Mouse (Mus musculus): ENCODE results near the gene Ctu1. TPM values are rescaled to one million over a fixed set of nuclear protein-coding genes. Genes with fewer than 3 reads are reported as not detected.

The Ctu1 gene
- polyA plus RNA-seq, 1 experiment from 2014 or later: 17.5 TPM

- H3K4me3 ChIP-seq: no peak overlapping the region
- no peak for DNase-seq (ENCODE audit: low spot score)
- H3K9me3 ChIP-seq (replicated peaks): no peaks in the 10 kb centered on the region
- H3K36me3 ChIP-seq: no peaks in the 10 kb centered on the region
- peaks cover 14% of the 10 kb centered on the region for H3K4me1 ChIP-seq
- WGBS: 87% methylated on average over 3 of the region's 3 CpGs
- H3K27ac ChIP-seq (replicated peaks): no peak overlapping the region
- peaks cover 9% of the 10 kb centered on the region; the same call in 1 of the 2 replicates for H3K27me3 ChIP-seq (ENCODE audit: low read depth, poor library complexity, severe bottlenecking)
Observed at GRCm38 (mm10) chr7:43710031-43710430, 38.2 kb downstream of the Ctu1 start.

- WGBS: 63% methylated on average over 4 of the region's 4 CpGs
- DNase-seq (ENCODE audit: low spot score): no peak
- H3K4me3 ChIP-seq: peak within 1 kb of the TSS; percentile 35
- H3K4me1 ChIP-seq: peaks cover 14% of the 10 kb centered on the region
- no peaks in the 10 kb centered on the region for H3K9me3 ChIP-seq (replicated peaks)
- H3K27me3 ChIP-seq (ENCODE audit: low read depth, poor library complexity, severe bottlenecking): peaks cover 9% of the 10 kb centered on the region; the same call in 1 of the 2 replicates
- H3K36me3 ChIP-seq: no peaks in the 10 kb centered on the region
- H3K27ac ChIP-seq (replicated peaks): peak within 1 kb of the TSS; percentile 38
Observed at GRCm38 (mm10) chr7:43712267-43712666, 40.5 kb downstream of the Ctu1 start, which contains the start of gene Klk13. Gene Klk13 (plus strand): TSS chr7:43712567.

GRCm38 (mm10) chr7:43712917-43713316 lies 41.1 kb downstream of the Ctu1 start:
- peaks cover 14% of the 10 kb centered on the region for H3K4me1 ChIP-seq
- DNase-seq (ENCODE audit: low spot score): peak; percentile 13
- H3K9me3 ChIP-seq (replicated peaks): no peaks in the 10 kb centered on the region
- H3K4me3 ChIP-seq: peak overlapping the region; percentile 35
- no peaks in the 10 kb centered on the region for H3K36me3 ChIP-seq
- H3K27me3 ChIP-seq (ENCODE audit: low read depth, poor library complexity, severe bottlenecking): peaks cover 9% of the 10 kb centered on the region; the same call in 1 of the 2 replicates
- WGBS: 2% methylated on average over 9 of the region's 9 CpGs
- H3K27ac ChIP-seq (replicated peaks): peak overlapping the region; percentile 38; the same call in 1 of the 2 replicates

- H3K27ac ChIP-seq (replicated peaks): no peak overlapping the region
- no peaks in the 10 kb centered on the region for H3K36me3 ChIP-seq
- peak; percentile 12 for DNase-seq (ENCODE audit: low spot score)
- H3K27me3 ChIP-seq (ENCODE audit: low read depth, poor library complexity, severe bottlenecking): peaks cover 9% of the 10 kb centered on the region; the same call in 1 of the 2 replicates
- peaks cover 14% of the 10 kb centered on the region for H3K4me1 ChIP-seq
- no peaks in the 10 kb centered on the region for H3K9me3 ChIP-seq (replicated peaks)
- peak overlapping the region; percentile 35 for H3K4me3 ChIP-seq
- WGBS: 7% methylated on average over 19 of the region's 19 CpGs
Observed at GRCm38 (mm10) chr7:43713741-43714351, 42.0 kb downstream of the Ctu1 start.

Other genes with a start within 250 kb of the Ctu1 start
- 0.14 and 0.15 TPM in 2 replicates for gene Lim2, start 244.3 kb upstream of the Ctu1 start, polyA plus RNA-seq (2016; fragmentation: Nextera tagmentation; extraction: Ambion mirVana)
- not detected in 2 replicates for gene Nkg7, start 234.9 kb upstream of the Ctu1 start, polyA plus RNA-seq (2016; fragmentation: Nextera tagmentation; extraction: Ambion mirVana)
- not detected in 2 replicates for gene Cldnd2, start 231.2 kb upstream of the Ctu1 start, polyA plus RNA-seq (2016; fragmentation: Nextera tagmentation; extraction: Ambion mirVana)
- 246 and 264 TPM in 2 replicates for gene Etfb, start 227.9 kb upstream of the Ctu1 start, polyA plus RNA-seq (2016; fragmentation: Nextera tagmentation; extraction: Ambion mirVana)
- not detected in 2 replicates for gene Gm45233, start 227.9 kb upstream of the Ctu1 start, polyA plus RNA-seq (2016; fragmentation: Nextera tagmentation; extraction: Ambion mirVana)
- 2.2 and 3.6 TPM in 2 replicates for gene Vsig10l, start 208.9 kb upstream of the Ctu1 start, polyA plus RNA-seq (2016; fragmentation: Nextera tagmentation; extraction: Ambion mirVana)
- 0.70 and 2.0 TPM in 2 replicates for gene Iglon5, start 181.9 kb upstream of the Ctu1 start, polyA plus RNA-seq (2016; fragmentation: Nextera tagmentation; extraction: Ambion mirVana)
- not detected in 2 replicates for gene 4931406B18Rik, start 166.1 kb upstream of the Ctu1 start, polyA plus RNA-seq (2016; fragmentation: Nextera tagmentation; extraction: Ambion mirVana)
- 0.83 and 1.0 TPM in 2 replicates for gene Cd33, start 127.6 kb upstream of the Ctu1 start, polyA plus RNA-seq (2016; fragmentation: Nextera tagmentation; extraction: Ambion mirVana)
- 4.7 and 5.9 TPM in 2 replicates for gene Zfp658, start 109.8 kb upstream of the Ctu1 start, polyA plus RNA-seq (2016; fragmentation: Nextera tagmentation; extraction: Ambion mirVana)
- 14.6 and 16.6 TPM in 2 replicates for gene Zfp719, start 92.4 kb upstream of the Ctu1 start, polyA plus RNA-seq (2016; fragmentation: Nextera tagmentation; extraction: Ambion mirVana)
- 0.87 and 1.6 TPM in 2 replicates for gene Zfp819, start 64.8 kb upstream of the Ctu1 start, polyA plus RNA-seq (2016; fragmentation: Nextera tagmentation; extraction: Ambion mirVana)
- gene Ceacam18, start 37.3 kb upstream of the Ctu1 start, polyA plus RNA-seq (2016; fragmentation: Nextera tagmentation; extraction: Ambion mirVana): not detected in 2 replicates
- gene Siglece, start 11.9 kb upstream of the Ctu1 start, polyA plus RNA-seq (2016; fragmentation: Nextera tagmentation; extraction: Ambion mirVana): 0.16 and 0.66 TPM in 2 replicates
- not detected in 2 replicates for gene Klk14, start 18.4 kb downstream of the Ctu1 start, polyA plus RNA-seq (2016; fragmentation: Nextera tagmentation; extraction: Ambion mirVana)
- gene Klk13, start 40.6 kb downstream of the Ctu1 start, polyA plus RNA-seq (2016; fragmentation: Nextera tagmentation; extraction: Ambion mirVana): 0.21 and 0.33 TPM in 2 replicates
- not detected in 2 replicates for gene Klk12, start 96.9 kb downstream of the Ctu1 start, polyA plus RNA-seq (2016; fragmentation: Nextera tagmentation; extraction: Ambion mirVana)
- not detected in 2 replicates for gene Klk11, start 102.6 kb downstream of the Ctu1 start, polyA plus RNA-seq (2016; fragmentation: Nextera tagmentation; extraction: Ambion mirVana)
- 0.19 and 0.36 TPM in 2 replicates for gene Klk10, start 109.0 kb downstream of the Ctu1 start, polyA plus RNA-seq (2016; fragmentation: Nextera tagmentation; extraction: Ambion mirVana)
- not detected in 2 replicates for gene Klk9, start 119.9 kb downstream of the Ctu1 start, polyA plus RNA-seq (2016; fragmentation: Nextera tagmentation; extraction: Ambion mirVana)
- 9.5 and 10.0 TPM in 2 replicates for gene Klk8, start 125.6 kb downstream of the Ctu1 start, polyA plus RNA-seq (2016; fragmentation: Nextera tagmentation; extraction: Ambion mirVana)
- gene Klk7, start 139.3 kb downstream of the Ctu1 start, polyA plus RNA-seq (2016; fragmentation: Nextera tagmentation; extraction: Ambion mirVana): not detected in 2 replicates
- not detected in 2 replicates for gene Klk6, start 152.5 kb downstream of the Ctu1 start, polyA plus RNA-seq (2016; fragmentation: Nextera tagmentation; extraction: Ambion mirVana)
- gene Klk5, start 170.0 kb downstream of the Ctu1 start, polyA plus RNA-seq (2016; fragmentation: Nextera tagmentation; extraction: Ambion mirVana): 0.17 TPM in 1 of 2 replicates, not detected in the other
- gene Klk4, start 209.1 kb downstream of the Ctu1 start, polyA plus RNA-seq (2016; fragmentation: Nextera tagmentation; extraction: Ambion mirVana): not detected in 2 replicates

Measured in midbrain, embryonic 10.5 days (tissue).